Mouse (Mus musculus): ENCODE data around the gene Trappc6a.

Gene Trappc6a

DNA sequence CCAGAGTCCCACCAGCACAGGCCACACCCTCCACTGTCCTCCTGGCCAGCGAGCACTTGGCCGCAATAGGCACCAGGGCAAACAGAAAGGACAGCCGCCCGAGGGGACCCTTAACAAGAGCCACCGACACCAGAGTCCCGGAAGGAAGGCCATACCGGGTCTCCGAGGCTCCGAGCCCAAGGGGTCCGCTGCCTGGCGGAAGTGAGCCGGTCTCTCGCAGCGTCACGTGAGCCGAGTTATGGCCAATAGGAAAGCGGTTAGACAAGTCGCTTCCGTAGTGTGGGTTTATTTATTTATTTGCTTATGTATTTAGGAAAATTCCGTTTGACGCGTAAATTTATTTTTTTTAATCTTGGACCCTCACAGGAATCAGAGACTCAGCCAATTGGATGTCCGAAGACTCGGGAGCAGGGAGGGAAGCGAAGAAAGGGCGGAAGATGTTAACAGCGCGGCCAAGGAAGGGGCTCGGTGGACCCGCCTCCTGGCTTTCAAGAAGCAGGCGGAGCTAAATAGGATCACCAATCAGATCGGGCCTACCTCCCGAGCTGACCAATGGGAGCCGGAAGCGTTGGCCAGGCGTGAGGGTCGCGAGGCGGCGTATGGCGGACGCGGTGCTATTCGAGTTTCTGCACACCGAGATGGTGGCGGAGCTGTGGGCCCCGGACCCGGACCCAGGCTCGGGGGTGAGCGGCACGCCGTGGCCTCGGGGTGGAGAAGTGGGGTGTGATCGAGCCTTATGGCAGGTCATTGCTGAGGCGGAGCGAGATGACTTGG lies at the start of gene Trappc6a, which contains the start of gene Bloc1s3:
TSS of gene Trappc6a (plus strand) at position 246 of the 774 bp plus-strand sequence.
TSS of gene Bloc1s3 (minus strand) at position 218 of the 774 bp plus-strand sequence.
- DNase-seq (ENCODE audit: low spot score) = peak; percentile 95

DNA sequence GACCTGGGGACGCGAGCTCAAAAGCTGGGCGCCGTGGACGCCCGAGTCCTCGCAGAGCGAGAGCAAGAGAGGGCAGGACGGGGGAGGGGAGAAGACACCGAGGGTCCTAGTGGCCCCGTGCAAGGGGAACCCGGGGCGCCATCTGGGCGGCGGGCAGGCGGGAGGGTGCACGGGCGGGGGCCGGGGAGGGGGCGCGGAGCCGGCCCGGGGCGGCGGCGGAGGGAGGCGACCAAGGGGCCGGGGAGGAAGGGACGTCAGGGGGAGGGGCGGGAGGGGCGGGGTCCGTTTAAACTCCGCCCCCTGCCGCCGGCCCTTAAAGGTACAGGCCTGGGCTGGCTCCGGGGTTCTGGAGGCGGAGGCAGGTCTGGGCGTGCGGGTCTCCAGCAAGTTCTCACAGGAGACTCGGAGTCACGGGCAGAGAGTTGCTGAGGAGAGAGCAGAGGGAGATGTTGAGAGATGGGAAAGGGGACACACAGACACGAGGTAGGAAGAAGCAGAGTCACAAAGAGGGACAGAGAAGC lies 49.5 kb upstream of the Trappc6a start, which contains the start of gene Mark4:
TSS of gene Mark4 (minus strand) at position 231 of the 521 bp plus-strand sequence.
- peak; percentile 74 for DNase-seq (ENCODE audit: low spot score)

DNA sequence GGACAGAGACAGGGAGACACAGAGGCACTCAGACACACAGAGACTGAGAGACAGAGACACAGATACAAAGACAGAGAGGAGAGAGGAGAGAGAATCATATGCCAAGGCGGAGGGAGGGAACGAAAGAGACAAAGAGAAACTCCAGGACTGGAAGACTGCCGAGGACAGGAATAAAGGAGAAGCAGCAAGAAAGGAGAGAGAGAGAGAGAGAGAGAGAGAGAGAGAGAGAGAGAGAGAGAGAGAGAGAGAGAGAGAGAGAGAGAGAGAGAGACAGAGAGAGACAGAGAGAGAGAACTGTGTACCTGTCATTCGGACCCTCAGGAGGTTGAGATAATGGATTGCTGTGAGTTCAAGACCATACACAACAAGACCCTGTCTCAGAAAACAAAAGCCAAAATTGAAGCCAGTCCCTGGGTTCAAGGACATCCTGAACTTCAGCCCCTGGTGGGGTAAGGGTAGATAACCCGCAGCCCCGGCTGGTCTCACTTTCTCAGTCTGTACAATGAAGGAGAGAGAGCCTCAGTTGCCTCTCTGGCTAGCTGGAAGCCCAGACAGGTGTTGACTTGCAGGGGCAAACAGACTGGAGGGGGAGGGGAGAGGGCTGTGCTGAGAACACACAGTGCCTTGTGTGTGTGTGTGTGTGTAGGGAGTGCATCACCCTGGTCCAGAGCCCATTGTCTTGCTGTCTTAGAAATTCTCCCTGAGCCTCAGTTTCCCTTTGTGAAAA lies 48.9 kb upstream of the Trappc6a start:
- DNase-seq (ENCODE audit: low spot score) = no peak

DNA sequence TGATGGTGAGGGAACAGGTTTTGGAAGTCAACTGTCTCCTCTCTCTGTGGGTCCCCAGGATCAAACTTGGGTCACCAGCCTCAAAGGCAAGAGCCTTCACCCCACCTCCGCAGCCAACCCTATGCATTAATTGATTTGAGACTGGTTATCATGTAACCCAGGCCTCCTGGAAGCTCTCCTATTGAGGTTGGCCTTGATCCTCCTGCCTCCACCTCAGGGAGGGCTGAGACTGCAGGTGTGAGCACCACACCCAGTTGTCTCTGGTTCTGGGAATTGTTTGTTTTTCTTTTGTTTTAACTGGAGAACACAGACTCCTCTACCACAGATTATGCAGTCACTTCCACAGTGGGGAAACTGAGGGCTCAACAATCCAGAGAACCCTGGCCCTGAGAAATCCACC lies 47.7 kb upstream of the Trappc6a start:
- no peak for DNase-seq (ENCODE audit: low spot score)

DNA sequence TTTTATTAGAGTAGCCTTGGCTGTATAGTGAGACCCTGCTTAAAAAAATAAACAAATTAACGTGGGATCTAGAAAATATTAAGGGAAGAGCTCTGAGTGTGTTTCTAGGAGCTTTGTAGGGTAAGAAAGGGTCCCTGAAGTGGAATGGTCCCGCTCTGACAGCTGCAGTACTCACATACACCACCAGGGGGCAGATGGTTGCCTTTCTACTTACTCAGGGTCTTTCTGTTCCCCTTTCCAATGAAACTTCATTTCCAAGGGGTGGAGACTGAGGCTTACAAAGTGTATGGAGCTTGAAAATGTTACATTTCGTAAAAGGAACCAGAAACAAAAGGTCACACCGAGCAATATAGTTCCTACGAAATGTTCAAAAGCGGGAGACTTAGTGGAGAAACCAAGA lies 46.7 kb upstream of the Trappc6a start:
- DNase-seq (ENCODE audit: low spot score) = peak; percentile 78

DNA sequence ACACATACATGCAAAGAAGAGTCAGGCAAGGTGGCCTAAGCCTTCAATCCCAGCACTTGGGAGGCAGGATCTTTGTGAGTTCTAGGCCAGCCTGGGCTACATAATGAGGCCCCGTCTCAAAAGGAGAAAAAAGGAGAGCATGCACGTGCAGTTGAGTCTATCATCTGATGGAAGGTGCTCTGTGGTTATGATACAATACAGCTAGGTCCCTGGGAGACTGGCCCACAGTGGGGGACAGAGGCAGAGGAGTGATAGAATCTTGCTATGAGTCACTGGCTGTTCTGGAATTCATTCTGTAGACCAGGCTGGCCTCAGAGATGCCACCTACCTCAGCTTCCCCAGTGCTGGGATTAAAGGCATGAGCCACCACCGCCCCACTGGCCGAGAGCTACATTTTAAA lies 45.8 kb upstream of the Trappc6a start:
- no peak for DNase-seq (ENCODE audit: low spot score)

DNA sequence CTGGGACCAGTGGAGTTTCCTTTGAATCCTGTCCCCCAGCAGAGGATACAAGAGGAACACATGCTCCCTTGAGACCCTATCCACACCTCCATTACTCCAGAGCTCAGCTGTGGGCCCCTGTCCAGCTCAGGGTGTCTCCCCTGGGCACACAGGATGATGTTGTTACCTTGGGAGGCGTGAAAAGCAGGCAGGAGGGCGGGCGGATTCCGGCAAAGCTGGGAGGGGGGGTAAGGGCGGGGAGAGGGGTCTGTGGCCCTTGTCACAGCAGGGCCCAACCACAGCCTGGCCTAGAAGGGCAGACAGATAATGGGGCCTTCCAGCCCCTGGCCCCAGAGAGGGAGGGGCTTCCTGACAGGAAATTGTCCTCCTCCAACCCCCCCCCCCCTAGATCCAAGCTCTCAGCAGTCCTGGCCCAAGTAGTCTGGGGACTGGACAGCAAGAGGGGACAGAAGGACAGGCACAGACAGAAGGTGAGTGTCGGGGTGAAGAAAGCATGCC lies 45.3 kb upstream of the Trappc6a start, which contains the start of gene Exoc3l2:
TSS of gene Exoc3l2 (plus strand) at position 448 of the 498 bp plus-strand sequence.
- DNase-seq (ENCODE audit: low spot score) = no peak

DNA sequence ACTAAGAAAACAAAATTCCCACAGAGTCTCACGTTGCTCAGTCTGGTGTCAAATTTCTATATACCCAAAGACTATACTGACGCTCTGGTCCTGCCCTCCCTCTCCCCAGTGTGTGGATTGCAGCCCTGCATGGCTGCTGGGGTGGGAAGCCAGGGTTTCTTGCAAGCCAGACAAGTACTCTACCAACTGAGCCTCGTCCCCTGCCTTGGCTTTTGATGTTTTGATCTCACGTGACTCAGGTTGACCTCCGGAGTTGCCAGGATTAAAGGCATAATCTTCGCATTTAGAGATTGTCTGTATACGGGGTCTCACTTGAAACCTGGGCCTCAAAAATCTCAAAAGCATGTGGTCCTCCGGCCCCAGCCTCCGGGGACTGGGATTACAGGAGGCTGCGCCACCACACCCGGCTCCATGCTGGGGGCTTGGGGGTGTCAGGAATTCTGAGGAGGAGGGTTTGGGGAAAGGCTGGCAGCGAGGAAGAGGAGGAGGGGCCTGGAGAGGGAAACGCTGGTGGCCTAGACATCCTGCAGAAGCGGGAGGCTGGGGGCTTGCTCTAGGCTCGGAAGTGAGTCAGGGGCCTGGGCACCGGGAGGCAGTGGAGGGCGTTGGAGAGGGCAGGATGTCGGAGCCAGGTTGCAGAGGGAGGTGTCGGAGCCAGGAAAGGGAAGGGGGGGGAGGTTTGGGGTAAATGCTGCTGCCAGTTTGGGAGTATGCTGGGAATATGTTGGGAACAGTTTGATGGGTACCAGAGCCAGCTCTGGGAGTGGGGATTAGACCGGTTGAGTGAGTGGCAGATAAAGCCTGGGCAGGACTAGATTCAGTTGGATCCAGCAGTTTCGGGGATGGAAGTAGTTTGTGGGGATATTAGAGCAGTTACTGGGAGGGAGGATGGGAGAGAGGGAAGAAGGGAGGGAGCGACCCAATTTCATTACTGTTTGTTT lies 43.6 kb upstream of the Trappc6a start:
- DNase-seq (ENCODE audit: low spot score) = no peak

DNA sequence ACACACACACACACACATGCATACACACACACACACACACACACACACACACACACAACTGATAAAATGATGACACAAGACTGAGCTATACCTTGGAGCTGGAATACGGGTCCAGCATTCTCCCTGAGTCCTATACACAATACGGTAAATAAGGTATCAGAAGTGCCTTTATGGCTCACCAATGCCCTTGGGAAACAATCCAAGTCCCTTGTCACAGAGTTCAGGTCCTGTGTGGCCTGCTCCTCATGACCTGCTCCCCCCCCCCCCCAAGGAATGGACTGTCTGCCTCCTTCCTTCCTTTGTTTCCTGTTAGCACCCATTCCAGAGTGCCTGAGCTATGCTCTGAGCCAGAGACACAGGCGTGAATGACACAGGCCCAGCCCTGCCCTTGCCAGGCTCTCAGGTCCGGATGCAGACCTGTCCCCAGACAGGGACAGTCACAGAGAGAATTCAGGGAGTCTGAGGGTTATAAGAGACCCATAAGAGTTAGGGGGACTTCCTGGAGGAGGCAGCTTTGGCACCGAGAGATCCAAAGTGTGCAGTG lies 41.5 kb upstream of the Trappc6a start:
- DNase-seq (ENCODE audit: low spot score) = no peak

DNA sequence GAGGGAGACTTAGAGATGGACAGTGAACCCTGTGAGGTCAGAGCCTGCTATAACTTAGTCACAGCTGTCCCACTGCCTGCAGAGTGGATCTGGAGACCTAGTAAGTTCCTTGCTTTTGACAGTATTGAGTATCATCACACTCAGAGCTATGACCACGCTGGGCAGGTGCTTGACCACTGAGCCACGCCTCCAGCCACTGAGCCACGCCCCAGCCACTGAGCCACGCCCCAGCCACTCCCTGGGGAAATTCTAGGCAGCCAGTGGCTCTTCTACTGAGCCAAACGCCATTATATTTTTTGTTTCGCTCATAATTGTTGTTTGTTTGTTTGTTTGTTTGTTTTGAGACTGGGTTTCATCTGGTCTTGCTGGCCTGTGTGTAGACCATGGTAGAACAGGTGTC lies 40.6 kb upstream of the Trappc6a start:
- no peak for DNase-seq (ENCODE audit: low spot score)

DNA sequence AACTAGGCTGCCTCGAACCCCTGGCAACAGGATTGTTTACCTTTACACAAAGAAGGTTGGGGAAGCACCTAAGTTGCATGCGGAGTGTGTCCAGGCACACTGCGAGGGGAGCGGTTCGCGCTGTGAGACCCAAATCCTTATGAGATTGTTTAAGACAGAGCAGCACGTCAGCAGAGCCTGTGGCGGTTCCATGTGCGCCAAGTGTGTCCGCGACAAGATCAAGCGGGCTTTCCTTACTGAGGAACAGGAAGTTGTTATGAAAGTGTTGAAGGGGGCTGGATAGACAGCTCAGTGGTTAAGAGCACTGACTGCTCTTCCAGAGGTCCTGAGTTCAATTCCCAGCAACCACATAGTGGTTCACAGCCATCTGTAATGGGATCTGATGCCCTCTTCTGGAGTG lies 39.9 kb upstream of the Trappc6a start:
- no peak for DNase-seq (ENCODE audit: low spot score)

DNA sequence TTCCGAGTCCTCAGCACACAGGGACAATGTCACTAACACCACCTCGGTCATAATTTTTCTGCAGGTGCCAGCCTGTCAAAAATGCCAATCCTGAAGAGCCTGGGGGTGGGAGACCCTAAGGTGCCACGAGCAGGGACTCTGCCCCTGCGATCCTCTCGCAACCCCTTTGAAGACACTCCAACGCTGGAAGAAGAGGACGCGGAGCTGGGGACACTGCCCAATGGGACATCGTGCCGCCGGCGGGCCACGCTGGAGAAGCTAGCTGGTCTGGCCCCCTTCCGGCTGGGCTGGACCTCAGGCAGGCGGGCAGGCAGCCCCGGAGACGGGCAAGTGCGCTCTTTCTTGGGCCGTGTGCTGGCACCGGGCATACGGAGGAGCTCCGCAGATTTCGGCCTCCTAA lies 38.8 kb upstream of the Trappc6a start:
- no peak for DNase-seq (ENCODE audit: low spot score)

DNA sequence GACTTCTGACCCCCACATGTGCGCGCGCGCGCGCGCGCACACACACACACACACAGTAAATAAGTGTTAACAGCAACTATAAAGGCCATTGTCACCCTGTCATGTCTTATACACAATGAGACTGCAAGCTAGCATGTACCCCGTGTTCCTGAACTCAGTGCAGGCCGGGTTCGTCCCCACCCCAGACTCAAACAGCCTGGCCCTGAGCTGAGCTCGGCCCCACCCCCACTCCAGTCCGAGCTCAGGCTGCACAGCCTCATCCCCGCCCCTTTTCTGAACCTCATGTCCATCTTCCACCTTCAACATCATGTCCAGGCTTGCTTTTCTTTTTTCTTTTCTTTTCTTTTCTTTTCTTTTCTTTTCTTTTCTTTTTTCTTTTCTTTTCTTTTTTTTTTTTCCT lies 37.9 kb upstream of the Trappc6a start:
- no peak for DNase-seq (ENCODE audit: low spot score)

DNA sequence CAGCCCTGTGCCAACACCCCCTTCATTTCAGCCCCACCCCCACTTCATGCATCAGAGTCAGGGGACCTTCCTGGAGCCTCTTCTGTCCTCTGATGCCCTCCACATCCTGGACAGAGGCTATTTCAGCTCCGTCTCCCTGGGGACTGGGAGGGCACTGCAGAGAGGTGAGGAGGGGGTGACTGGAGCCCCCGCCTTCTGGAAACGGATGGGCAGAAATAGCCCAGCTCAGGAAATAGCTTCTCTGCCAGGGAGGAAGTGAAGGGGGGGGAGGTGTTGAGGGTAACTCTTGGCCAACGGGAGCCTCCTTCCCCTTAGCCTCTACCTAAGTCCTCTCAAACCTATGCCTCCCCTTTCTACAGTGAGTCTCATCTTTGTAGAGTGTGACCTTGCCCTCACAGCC lies 35.8 kb upstream of the Trappc6a start:
- peak; percentile 49 for DNase-seq (ENCODE audit: low spot score)

DNA sequence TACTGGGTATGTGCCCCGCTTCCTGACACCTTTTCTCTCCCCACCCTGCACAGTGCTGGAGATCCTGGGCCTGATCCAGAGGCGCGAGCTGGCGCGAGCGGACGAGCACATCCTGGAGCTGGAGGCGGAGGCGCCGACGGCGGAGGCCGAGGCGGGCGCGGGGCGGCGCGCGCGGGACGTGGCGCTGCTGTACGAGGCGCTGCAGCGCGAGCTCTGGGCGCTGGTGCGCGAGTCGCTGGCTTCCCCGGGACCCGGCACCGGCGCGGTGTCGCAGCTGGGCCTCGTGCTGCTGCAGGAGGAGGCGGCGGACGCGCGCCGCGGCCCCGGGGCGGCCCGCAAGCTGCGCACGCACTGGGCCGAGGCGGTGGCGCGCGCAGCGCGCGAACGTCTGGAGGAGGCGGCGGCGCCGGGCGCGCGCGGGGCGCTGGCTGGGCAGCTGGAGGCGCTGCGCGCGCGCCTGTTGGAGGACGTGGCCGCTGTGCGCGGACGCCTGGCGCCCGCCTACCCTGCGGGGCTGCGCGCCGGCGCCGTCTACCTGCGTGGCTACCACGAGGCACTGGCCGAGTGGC lies 34.2 kb upstream of the Trappc6a start:
- DNase-seq (ENCODE audit: low spot score) = peak; percentile 51

DNA sequence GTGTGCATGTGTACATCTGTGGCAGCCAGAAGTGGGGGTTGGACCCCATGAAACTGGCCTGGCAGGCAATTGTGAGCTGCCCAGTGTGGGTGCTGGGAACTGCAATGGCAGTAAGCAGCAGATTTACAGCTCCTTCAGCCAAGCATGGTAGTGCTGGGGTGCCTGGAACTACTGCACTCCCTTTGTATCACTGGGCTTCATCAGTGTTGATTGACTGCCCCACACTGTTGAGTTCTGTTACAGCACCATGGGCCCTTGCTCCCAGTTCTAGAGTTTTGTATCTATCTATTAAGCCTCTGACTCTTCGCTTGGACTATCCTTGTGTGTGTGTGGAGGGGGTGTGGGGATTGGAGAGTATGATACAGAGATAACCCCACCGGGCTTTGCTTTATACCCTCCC lies 31.1 kb upstream of the Trappc6a start:
- DNase-seq (ENCODE audit: low spot score) = no peak

DNA sequence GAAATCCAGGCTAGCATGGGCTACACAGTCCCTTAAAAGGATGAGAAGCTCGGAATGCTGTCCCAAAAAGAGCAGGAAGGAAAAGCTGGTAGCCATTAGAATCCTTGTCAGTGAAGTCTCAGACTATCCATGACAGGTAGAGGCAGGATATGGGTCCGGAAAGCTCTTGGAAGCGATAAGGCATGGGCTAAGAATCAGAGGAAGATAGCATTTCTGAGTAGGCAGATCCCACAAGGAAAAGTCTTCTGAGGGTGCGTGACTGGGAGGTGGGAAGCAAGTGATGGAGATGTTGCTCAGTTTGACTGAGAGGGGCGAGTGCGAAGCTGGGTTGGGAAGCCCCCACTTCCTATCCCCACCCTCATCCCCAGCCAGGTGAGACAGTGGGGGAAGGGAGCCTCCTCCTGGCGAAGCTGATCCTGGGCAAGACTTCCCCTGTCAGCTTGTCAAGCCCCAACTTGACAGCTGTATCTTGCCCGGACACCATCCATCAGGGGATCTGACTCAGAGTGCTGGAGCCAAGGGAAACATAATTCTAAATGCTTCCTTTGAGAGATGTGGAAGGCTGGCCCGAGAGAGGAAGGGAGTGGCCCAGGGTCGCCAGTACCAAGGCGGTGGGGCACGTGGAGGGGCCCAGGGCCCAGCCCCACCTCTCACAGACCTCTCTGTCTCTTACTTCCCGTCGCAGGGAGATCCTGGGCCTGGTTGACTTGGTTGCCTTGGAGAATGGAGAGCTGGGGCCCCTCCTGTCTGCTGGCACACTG lies 30.4 kb upstream of the Trappc6a start:
- no peak for DNase-seq (ENCODE audit: low spot score)

DNA sequence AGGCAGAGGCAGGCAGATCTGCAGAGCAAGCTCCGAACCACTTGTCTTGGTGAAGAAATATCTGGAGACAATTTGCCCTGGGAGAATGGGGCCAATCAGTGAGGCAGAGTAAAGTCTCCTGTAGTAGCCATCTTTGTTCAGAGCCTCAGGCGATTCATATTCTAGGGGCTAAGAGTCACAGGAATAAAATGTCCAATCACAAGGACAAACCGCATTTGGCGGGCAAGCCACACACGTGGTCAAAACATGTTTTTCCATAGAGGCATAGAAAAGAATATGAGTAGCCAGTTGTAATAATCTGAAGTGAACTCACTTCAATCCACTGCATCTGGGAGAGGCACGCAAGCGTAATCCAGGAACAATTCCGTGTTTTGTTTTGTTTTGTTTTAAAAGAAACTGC lies 24.9 kb upstream of the Trappc6a start:
- no peak for DNase-seq (ENCODE audit: low spot score)

DNA sequence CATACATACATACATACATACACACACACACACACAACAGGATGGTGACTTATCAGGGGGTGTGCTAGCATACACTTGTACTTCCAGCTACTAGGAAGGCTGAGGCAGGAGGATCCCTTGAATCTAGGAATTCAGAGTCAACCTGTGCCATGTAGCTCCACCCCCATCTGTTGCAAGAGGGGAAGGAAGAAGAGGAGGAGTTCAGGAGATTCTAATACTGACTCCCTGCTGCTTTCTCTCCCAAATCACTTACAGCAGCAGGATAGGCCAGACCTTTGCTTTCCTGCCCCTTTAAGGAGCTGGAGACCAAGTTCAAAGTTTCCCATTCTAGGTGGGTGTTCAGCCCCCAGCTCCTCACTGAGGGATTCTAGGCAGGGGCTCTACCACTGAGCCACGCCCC lies 22.7 kb upstream of the Trappc6a start:
- no peak for DNase-seq (ENCODE audit: low spot score)

DNA sequence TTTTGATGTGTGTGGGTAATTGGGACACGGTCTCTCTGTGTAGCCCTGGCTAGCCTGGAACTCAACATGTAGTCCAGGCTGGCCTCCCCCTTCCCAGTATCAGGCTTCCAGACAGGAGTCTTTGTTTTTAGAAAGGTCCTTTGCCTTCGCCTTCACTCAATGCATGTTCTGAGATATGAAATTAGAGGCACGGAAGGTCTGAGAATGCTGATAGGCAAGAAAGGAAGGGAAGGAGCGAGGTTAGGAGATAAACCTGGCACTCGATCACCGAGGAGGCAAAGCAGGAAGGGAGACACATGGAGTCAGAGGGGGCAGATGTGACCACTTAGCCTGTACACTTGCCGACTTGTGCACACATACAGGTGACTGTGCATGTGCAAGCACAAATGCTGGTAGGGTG lies 21.6 kb upstream of the Trappc6a start:
- no peak for DNase-seq (ENCODE audit: low spot score)
